Mouse (Mus musculus) embryonic facial prominence, embryonic 12.5 days (tissue): Measurements from ENCODE around the gene Sh3bgrl2. TPM values are rescaled to one million over a fixed set of nuclear protein-coding genes. Genes with fewer than 3 reads are reported as not detected.

Experiments
- ATAC-seq: fragments of 200-750 bp; cut with Nextera tagmentation; 2 replicates; pipeline ENCODE4 v1.8.0; 2017; ENCODE audit not compliant: insufficient number of reproducible peaks, insufficient read depth, low FRiP score, low TSS enrichment
- H3K27ac ChIP-seq: fragments of 300-500 bp; sonication (generic); 2 replicates; pipeline ENCODE4 v1.5.1; 2016; ENCODE audit warnings: mild to moderate bottlenecking
- H3K27me3 ChIP-seq: fragments of 300-500 bp; sonication (generic); 2 replicates; pipeline ENCODE4 v1.6.1; 2016; ENCODE audit warnings: mild to moderate bottlenecking, moderate library complexity
- H3K36me3 ChIP-seq: fragments of 300-500 bp; sonication (generic); 2 replicates; pipeline ENCODE4 v1.6.1; 2016; ENCODE audit warnings: mild to moderate bottlenecking
- H3K4me1 ChIP-seq: fragments of 300-500 bp; sonication (generic); 2 replicates; pipeline ENCODE4 v1.6.1; 2016
- H3K4me2 ChIP-seq: fragments of 300-500 bp; sonication (generic); replicated peaks from 2 replicates; pipeline ENCODE4 v1.6.1; 2016; ENCODE audit warnings: mild to moderate bottlenecking, moderate library complexity
- H3K4me3 ChIP-seq: fragments of 300-500 bp; sonication (generic); 2 replicates; pipeline ENCODE4 v1.5.1; 2016; ENCODE audit warnings: mild to moderate bottlenecking
- H3K9ac ChIP-seq: fragments of 300-500 bp; sonication (generic); 2 replicates; pipeline ENCODE4 v1.6.1; 2016; ENCODE audit warnings: mild to moderate bottlenecking, moderate library complexity
- H3K9me3 ChIP-seq: fragments of 300-500 bp; sonication (generic); 2 replicates; pipeline ENCODE4 v1.6.1; 2016; ENCODE audit warnings: mild to moderate bottlenecking, moderate library complexity
- WGBS: fragments of 180-500 bp; shearing (Covaris S2); methylation state at CpG from one replicate; pipeline ENCODE4 v1.1.7; 2016; 5-methylcytosine and 5-hydroxymethylcytosine counted together
- polyA plus RNA-seq: library from polyadenylated mRNA; unstranded; fragments of >200 nt; fragmentation: Nextera tagmentation; extraction: Ambion mirVana; gene quantifications from 2 replicates; pipeline ENCODE4 v1.2.1, GENCODE M21; 2016

Sh3bgrl2 gene
- polyA plus RNA-seq, 1 experiment from 2014 or later, result 12.3 TPM

DNA sequence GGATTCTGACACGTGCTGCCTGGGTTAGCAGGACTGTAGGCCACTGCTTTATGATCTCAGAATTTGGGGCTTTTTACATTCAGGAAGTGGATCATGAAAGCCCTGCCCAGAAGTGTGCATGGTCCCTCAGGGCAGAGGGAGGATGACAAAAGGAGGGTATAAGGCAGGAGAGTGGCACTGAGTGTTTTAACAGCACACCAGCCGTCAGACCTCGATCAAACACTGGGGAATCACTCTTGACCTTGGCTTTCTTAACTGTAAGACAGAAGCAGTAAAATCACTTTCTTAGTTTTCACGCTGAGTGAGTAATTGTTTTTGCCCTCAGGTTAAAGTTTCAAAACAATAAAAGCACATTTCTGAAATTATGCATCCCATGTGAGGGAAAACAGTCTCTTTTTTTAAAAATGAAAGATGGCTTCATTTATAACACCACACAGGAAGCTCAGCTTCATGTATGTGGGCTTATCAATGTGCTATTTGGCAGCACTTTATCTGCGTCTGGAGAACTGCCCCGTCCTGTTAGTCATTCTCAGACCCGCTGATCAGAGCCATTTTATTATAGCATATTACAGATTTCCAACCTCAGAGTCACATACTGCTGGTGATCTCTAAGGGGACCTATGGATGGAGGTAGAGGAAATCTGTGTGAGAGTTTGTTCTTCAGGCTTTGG lies 28.0 kb downstream of the Sh3bgrl2 start:
- Histone ChIP-seq H3K4me2 (no peak overlapping the region), H3K9ac (no peak overlapping the region), H3K9me3 (no peaks in the 10 kb centered on the region), H3K27ac (no peak overlapping the region), H3K4me1 (0 out of 2 replicates have a peak, but pooled peaks cover 5% of the 10 kb centered on the region), H3K27me3 (no peaks in the 10 kb centered on the region), H3K4me3 (no peak overlapping the region), H3K36me3 (no peaks in the 10 kb centered on the region)
- ATAC-seq, result no peak; the same call in 1 of the 2 replicates
- 64% methylated on average over 7 of the region's 7 CpGs for WGBS

DNA sequence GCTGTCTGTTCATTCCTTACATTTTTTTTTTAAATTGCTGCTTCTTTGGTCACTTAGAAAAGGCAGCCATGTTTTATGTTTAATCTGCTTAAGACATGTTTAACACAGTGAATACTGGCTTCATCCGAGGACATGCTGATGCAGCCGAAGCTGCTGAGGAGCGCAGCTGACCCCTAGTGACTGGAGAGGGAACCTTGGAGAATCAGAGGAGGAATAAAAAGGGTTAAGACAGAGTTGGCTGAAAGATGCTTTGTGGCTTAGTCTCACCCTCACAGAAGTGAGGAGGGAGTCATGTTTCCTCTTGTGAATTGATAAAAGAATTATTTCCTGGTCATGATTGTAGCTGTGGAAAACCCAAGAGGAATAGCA lies 28.5 kb downstream of the Sh3bgrl2 start:
- H3K4me3 ChIP-seq, result no peak overlapping the region
- no peak; the same call in 1 of the 2 replicates for ATAC-seq
- H3K9ac ChIP-seq, result no peak overlapping the region
- H3K27me3 ChIP-seq, result no peaks in the 10 kb centered on the region
- H3K9me3 ChIP-seq, result no peaks in the 10 kb centered on the region
- WGBS, result 37% methylated on average over 3 of the region's 3 CpGs
- no peak overlapping the region for H3K4me2 ChIP-seq
- H3K27ac ChIP-seq, result no peak overlapping the region
- H3K36me3 ChIP-seq, result no peaks in the 10 kb centered on the region
- H3K4me1 ChIP-seq, result 0 out of 2 replicates have a peak, but pooled peaks cover 5% of the 10 kb centered on the region

DNA sequence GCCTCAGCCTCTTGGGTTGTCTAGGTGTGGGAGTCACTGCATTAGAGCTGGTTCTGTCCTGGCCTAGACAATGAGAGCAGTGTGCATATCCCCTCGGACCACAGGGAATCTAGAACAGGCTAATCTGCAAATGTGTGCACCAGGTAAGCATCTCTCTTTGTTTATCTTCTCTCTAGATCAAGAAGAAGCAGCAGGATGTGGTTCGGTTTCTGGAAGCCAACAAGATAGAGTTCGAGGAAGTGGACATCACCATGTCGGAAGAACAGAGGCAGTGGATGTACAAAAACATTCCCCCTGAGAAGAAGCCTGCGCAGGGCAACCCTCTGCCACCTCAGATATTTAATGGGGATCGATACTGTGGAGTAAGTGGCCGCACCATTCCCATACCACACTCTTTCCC lies 29.1 kb downstream of the Sh3bgrl2 start:
- no peaks in the 10 kb centered on the region for H3K9me3 ChIP-seq
- H3K9ac ChIP-seq, result no peak overlapping the region
- no peak overlapping the region for H3K4me2 ChIP-seq
- H3K27ac ChIP-seq, result no peak overlapping the region
- H3K4me1 ChIP-seq, result 0 out of 2 replicates have a peak, but pooled peaks cover 5% of the 10 kb centered on the region
- no peak overlapping the region for H3K4me3 ChIP-seq
- no peaks in the 10 kb centered on the region for H3K27me3 ChIP-seq
- no peaks in the 10 kb centered on the region for H3K36me3 ChIP-seq
- no peak for ATAC-seq
- 90% methylated on average over 7 of the region's 7 CpGs for WGBS

DNA sequence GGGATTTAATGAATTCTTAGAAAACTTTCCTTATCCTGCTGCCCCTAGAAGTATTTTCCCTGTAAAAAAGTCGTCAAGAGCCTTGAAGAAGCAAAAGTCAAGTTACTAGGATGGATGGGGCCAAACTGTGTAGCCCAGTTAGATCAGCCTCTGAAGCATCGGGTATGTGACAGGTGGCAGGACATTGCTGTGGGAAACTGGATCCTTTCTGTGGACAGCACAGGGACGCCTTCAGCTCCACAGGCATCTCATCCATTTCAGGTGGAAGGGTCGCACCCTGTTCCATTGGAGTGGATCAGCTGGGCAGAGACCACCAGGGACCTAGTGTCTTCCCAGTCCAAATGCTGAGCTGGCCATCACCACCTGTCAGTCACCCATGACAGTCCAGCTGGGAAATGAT lies 30.9 kb downstream of the Sh3bgrl2 start:
- no peak for ATAC-seq
- no peaks in the 10 kb centered on the region for H3K27me3 ChIP-seq
- H3K4me1 ChIP-seq, result peaks cover 5% of the 10 kb centered on the region; the same call in 1 of the 2 replicates
- H3K27ac ChIP-seq, result no peak overlapping the region
- H3K4me2 ChIP-seq, result no peak overlapping the region
- H3K9ac ChIP-seq, result no peak overlapping the region
- H3K36me3 ChIP-seq, result no peaks in the 10 kb centered on the region
- H3K9me3 ChIP-seq, result no peaks in the 10 kb centered on the region
- WGBS, result 65% methylated on average over 4 of the region's 4 CpGs
- no peak overlapping the region for H3K4me3 ChIP-seq

DNA sequence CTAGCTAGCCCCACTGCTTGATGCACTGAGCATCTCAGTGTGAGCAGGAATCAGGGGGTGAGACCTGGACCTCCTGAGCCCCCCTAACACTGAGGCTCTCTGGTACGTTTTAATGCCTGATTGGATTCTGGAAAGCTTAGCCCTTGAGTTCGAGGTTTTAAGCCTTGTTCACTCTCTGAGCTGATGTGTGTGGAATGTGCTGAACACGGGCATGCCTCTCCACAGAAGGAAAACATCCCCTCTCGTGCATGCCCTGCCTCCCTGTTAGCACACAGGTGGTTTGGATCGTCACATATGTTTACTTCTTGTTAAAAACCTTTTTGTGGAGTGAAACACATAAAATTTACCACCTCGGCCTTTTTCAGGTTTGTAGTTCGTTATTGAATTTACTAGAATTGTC lies 34.6 kb downstream of the Sh3bgrl2 start:
- Histone ChIP-seq H3K27me3 (no peaks in the 10 kb centered on the region), H3K4me1 (no peaks in the 10 kb centered on the region; the same call in 1 of the 2 replicates), H3K27ac (no peak overlapping the region), H3K36me3 (no peaks in the 10 kb centered on the region), H3K4me2 (no peak overlapping the region), H3K9me3 (no peaks in the 10 kb centered on the region), H3K4me3 (no peak overlapping the region), H3K9ac (no peak overlapping the region)
- no peak for ATAC-seq
- WGBS, result 65% methylated on average over 7 of the region's 7 CpGs

DNA sequence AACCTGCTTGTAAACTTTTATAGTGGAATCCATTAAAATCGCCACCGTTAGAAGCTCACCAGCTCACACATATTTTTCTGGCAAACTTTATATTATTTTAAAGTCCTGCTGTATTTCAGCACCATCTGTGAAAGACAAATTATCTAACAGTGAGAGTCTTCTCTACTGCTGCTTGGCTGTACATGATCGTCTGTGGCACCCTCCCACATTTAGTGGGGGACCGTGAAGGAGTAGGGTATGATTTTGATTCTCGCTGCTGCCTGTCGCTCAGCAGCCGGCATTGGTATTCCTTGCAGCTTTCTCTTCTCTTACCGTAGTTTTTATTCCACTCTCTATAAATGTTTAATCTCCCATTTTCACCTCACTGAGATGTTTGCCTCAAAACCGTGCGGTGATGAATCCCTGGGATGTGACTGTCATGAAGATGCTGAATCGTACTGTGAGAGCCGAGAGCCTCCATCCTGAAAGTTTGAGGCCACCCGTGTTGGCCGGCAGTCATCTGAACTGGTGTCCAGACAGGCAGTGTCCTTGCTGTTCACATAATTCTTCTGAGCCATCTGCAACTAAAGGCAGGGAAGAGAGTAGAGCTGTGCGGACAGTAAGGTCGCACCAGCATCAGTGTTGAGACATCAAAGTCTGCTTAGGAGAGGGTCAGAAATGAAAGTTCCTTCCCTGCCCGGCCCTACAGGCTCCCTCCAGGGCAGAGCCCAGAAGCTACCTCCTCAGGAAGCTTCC lies 38.4 kb downstream of the Sh3bgrl2 start:
- H3K4me1 ChIP-seq, result peaks cover 5% of the 10 kb centered on the region
- ATAC-seq, result no peak
- no peak overlapping the region for H3K4me2 ChIP-seq
- H3K36me3 ChIP-seq, result no peaks in the 10 kb centered on the region
- H3K27ac ChIP-seq, result no peak overlapping the region
- no peaks in the 10 kb centered on the region for H3K27me3 ChIP-seq
- no peaks in the 10 kb centered on the region for H3K9me3 ChIP-seq
- H3K4me3 ChIP-seq, result no peak overlapping the region
- WGBS, result 89% methylated on average over 17 of the region's 17 CpGs
- no peak overlapping the region for H3K9ac ChIP-seq

DNA sequence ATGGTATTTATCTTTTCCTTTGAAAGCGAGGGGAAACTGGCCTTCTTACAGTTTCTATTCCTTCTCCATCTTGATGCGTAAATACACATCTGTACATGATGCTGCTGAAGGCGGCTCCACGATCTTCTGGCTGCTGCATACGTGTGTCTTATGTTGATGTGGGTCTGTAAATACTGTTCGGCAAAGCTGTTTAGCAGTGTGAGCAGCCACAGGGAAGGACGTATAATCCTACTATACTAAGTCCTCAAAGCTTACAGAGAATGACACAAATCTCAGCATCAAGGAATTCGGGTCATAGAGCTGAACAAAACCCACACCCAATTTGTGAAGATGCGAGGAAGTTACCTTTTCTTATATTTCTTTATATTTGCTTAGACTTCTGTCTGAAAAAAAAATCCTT lies 39.0 kb downstream of the Sh3bgrl2 start:
- no peak for ATAC-seq
- no peak overlapping the region for H3K4me2 ChIP-seq
- H3K4me1 ChIP-seq, result peaks cover 5% of the 10 kb centered on the region
- H3K36me3 ChIP-seq, result no peaks in the 10 kb centered on the region
- no peak overlapping the region for H3K27ac ChIP-seq
- no peak overlapping the region for H3K9ac ChIP-seq
- 89% methylated on average over 9 of the region's 9 CpGs for WGBS
- H3K9me3 ChIP-seq, result no peaks in the 10 kb centered on the region
- no peak overlapping the region for H3K4me3 ChIP-seq
- H3K27me3 ChIP-seq, result no peaks in the 10 kb centered on the region

DNA sequence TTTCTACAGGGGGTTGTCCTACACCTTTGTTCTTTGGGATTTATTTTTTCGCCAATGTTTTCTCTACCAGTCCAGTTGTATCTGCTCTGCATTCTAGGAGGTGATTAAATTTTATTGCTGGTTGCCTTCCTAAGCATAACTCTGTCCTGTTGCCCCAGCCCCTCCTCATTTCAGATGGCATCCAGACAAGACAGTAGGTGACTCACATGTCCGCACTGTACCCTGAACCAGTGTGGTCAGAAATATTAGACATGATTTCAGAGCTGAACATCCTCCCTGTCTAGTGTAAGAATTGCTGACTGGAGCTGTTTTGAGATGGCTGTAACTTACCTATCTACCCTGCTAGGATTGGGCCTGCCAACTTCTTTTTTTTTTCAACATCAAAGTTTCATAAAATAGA lies 40.9 kb downstream of the Sh3bgrl2 start:
- no peak overlapping the region for H3K9ac ChIP-seq
- H3K27me3 ChIP-seq, result no peaks in the 10 kb centered on the region
- no peak for ATAC-seq
- no peak overlapping the region for H3K4me2 ChIP-seq
- H3K4me1 ChIP-seq, result peaks cover 5% of the 10 kb centered on the region; the same call in 1 of the 2 replicates
- no peak overlapping the region for H3K27ac ChIP-seq
- no peaks in the 10 kb centered on the region for H3K36me3 ChIP-seq
- H3K9me3 ChIP-seq, result no peaks in the 10 kb centered on the region
- WGBS, result 94% methylated on average over 2 of the region's 2 CpGs
- H3K4me3 ChIP-seq, result no peak overlapping the region

DNA sequence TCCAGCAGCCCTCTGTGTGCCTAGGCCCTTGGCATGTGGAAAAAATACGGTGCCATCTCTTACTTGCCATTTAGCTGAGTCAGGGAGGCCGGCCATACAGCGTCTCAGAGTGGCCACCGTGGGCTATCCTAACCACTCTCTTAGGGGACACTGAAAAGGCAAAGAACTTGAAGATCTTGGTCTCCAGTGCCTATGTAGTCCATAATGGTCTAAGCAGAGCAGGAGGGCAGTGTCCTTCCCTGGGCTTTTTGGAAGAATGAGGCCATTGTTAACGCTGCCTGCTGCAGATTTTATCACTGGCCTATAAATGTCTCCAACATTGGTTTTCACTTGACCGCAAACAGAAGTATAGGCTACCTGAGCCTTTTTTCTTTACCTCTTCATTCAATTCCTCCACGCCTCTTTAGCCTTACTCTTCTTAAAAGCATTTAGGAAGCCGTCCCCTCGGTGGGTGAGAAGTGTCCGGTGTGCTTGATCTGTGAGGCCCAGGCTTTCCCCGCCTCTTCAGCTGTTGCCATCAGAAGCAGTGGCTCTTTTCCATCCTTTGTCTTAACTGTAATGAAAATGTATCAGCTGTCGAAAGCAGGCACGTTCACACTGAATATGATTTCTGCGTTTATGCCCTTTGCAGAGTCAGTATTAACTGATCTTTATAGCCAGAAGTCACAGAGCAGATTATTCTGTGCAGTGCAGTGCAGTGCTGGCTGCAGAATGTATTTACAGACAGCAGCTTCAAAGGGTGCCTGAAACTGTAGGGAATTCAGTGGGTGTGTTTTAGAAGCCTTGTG lies 41.7 kb downstream of the Sh3bgrl2 start:
- H3K9me3 ChIP-seq, result no peaks in the 10 kb centered on the region
- WGBS, result 55% methylated on average over 14 of the region's 14 CpGs
- H3K4me1 ChIP-seq, result peaks cover 5% of the 10 kb centered on the region; the same call in 1 of the 2 replicates
- H3K27me3 ChIP-seq, result no peaks in the 10 kb centered on the region
- no peak overlapping the region for H3K4me2 ChIP-seq
- no peak for ATAC-seq
- no peaks in the 10 kb centered on the region for H3K36me3 ChIP-seq
- no peak overlapping the region for H3K27ac ChIP-seq
- H3K9ac ChIP-seq, result peak overlapping the region; percentile 19; the same call in 1 of the 2 replicates
- H3K4me3 ChIP-seq, result no peak overlapping the region

DNA sequence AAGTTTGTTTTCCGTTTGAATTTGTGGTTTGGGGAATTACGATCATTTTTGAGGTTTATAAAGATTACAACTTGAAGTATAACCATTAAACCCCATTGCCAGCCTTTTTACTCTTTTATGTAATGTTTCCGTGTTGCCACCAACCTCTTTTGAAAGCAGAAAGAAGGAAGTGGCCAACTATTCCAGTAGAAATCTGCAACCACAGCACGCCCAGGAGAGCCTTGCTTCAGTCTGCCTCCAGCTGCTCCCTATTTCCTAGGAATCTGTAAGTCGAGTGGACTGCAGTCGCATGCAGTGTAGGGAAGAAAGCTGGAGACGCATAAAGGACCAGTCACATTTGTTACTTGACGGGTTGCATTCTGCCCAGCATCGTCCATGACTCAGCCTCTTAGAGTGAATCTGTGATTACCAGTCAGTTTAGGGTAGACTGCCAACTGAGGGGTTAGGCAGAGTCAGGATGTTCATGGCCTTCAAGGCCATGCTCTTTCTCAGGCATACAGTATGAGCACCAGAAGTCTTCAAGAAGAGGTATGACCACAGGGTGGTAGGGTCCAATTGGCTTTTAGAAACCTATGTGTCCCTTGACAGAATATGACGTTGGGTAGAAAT lies 43.8 kb downstream of the Sh3bgrl2 start:
- H3K4me3 ChIP-seq, result no peak overlapping the region
- H3K4me2 ChIP-seq, result no peak overlapping the region
- peaks cover 5% of the 10 kb centered on the region; the same call in 1 of the 2 replicates for H3K4me1 ChIP-seq
- no peak overlapping the region for H3K27ac ChIP-seq
- no peaks in the 10 kb centered on the region for H3K36me3 ChIP-seq
- 70% methylated on average over 10 of the region's 10 CpGs for WGBS
- H3K9ac ChIP-seq, result no peak overlapping the region
- no peak for ATAC-seq
- H3K27me3 ChIP-seq, result no peaks in the 10 kb centered on the region
- H3K9me3 ChIP-seq, result no peaks in the 10 kb centered on the region

DNA sequence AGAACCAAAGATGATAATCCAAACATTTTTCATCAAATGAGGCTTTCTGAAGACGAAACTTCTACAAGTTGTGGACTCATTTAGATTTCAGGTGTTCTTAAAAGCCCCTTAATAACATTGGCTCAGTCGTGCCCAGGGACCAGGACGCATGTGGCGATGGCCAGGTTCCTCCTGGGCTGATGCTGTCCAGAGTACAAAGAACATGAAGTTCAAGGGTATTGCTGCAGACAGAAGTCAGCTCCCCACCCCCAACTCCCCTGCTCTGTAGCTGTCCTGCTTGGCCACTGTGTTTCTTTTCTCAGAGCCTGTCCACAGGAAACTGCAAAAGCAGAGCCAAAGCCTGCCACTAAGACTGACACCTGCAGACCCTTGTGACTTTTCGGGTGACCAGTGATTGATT lies 45.7 kb downstream of the Sh3bgrl2 start:
- Histone ChIP-seq H3K36me3 (no peaks in the 10 kb centered on the region), H3K4me1 (peaks cover 5% of the 10 kb centered on the region; the same call in 1 of the 2 replicates), H3K4me2 (no peak overlapping the region), H3K9me3 (no peaks in the 10 kb centered on the region), H3K27ac (no peak overlapping the region), H3K4me3 (no peak overlapping the region), H3K9ac (no peak overlapping the region), H3K27me3 (no peaks in the 10 kb centered on the region)
- 89% methylated on average over 5 of the region's 5 CpGs for whole genome bisulfite sequencing
- no peak for ATAC-seq
